Mouse (Mus musculus) T-helper 2 cell (primary cell): ENCODE data around the gene Bad.

Experiments used
- in situ Hi-C: fragments of 300-600 bp; cut with MboI, MseI; formaldehyde crosslinking; loops from one replicate; pipeline ENCODE4 v1.15.1; 2025; ENCODE audit warnings: high pct_unique_total_duplicates

Gene Bad

GRCm38 (mm10) chr19:6933436-6934194 lies 8.0 kb upstream of the Bad start:
- in situ Hi-C loops, result no loop called here

- in situ Hi-C loops, result no loop called here
Observed at GRCm38 (mm10) chr19:6934195-6934977, 7.3 kb upstream of the Bad start, which contains the start of gene Kcnk4. Gene Kcnk4, minus strand, starts transcription at chr19:6934515.

- in situ Hi-C loops, result loop anchor here (5.0 kb wide), 1 partner anchor 41 kb away; the partner anchor contains the start of gene Plcb3
Observed at GRCm38 (mm10) chr19:6936299-6936698, 5.4 kb upstream of the Bad start.

- in situ Hi-C loops, result loop anchor here (5.0 kb wide), 1 partner anchor 39 kb away; the partner anchor contains the start of gene Plcb3
Observed at GRCm38 (mm10) chr19:6937541-6938465, 3.9 kb upstream of the Bad start.

GRCm38 (mm10) chr19:6939106-6940002 lies 2.3 kb upstream of the Bad start:
- in situ Hi-C loops, result loop anchor here (5.0 kb wide), 1 partner anchor 38 kb away; the partner anchor contains the start of gene Plcb3

GRCm38 (mm10) chr19:6940396-6941351 lies 987 bp upstream of the Bad start:
- in situ Hi-C loops, result no loop called here

GRCm38 (mm10) chr19:6942249-6942691 lies 609 bp downstream of the Bad start, which contains the start of gene Gpr137:
Gene Gpr137, minus strand, starts transcription at chr19:6942480.
- in situ Hi-C loops, result no loop called here

- in situ Hi-C loops, result no loop called here
Observed at GRCm38 (mm10) chr19:6942764-6943163, 1.1 kb downstream of the Bad start.

GRCm38 (mm10) chr19:6943709-6944108 lies 2.0 kb downstream of the Bad start:
- in situ Hi-C loops, result no loop called here

- in situ Hi-C loops, result no loop called here
Observed at GRCm38 (mm10) chr19:6947742-6948141, 6.1 kb downstream of the Bad start.

GRCm38 (mm10) chr19:6948186-6948585 lies 6.5 kb downstream of the Bad start:
- in situ Hi-C loops, result no loop called here

- in situ Hi-C loops, result no loop called here
Observed at GRCm38 (mm10) chr19:6949532-6949931, 7.9 kb downstream of the Bad start.

GRCm38 (mm10) chr19:6949951-6950350 lies 8.3 kb downstream of the Bad start:
- in situ Hi-C loops, result no loop called here

- in situ Hi-C loops, result no loop called here
Observed at GRCm38 (mm10) chr19:6950613-6951153, 9.0 kb downstream of the Bad start.

- in situ Hi-C loops, result no loop called here
Observed at GRCm38 (mm10) chr19:6951381-6951968, 9.8 kb downstream of the Bad start.

GRCm38 (mm10) chr19:6951994-6952711 lies 10.5 kb downstream of the Bad start:
- in situ Hi-C loops, result no loop called here

- in situ Hi-C loops, result no loop called here
Observed at GRCm38 (mm10) chr19:6952712-6953037, 11.0 kb downstream of the Bad start.

GRCm38 (mm10) chr19:6954046-6954445 lies 12.4 kb downstream of the Bad start:
- in situ Hi-C loops, result no loop called here
